Comparison of ENCODE assay signal across 9 mouse cellular contexts in genomic region chr1:133421975-133422570, GRCm38 (mm10). TPM values are rescaled to one million over a fixed set of nuclear protein-coding genes. Genes with fewer than 3 reads are reported as not detected.
A peak's percentile ranks its signal among the peaks of the same experiment; 100 is the strongest.
DNase-seq lines count a peak whose midpoint lies in the region; ATAC-seq lines count a peak whose summit lies in the region.
"Had no signal": no experiment of that assay in that cellular context is flagged by ENCODE, and none has a peak within 500 bp of the region (broad histone marks: within the 10 kb centered on the region; RNA-seq: fewer than 3 reads in every experiment).

No protein-coding gene starts in this region.

- peak overlapping the region; percentile 79 for H3K9ac ChIP-seq in lung, embryonic 16.5 days (ENCODE audit: low read length)
- H3K9ac ChIP-seq in forebrain, embryonic 16.5 days (replicated peaks; ENCODE audit: low read depth, low read length) = peak overlapping the region; percentile 75; the same call in 1 of the 2 replicates
- H3K9ac ChIP-seq in limb, embryonic 13.5 days = peak overlapping the region; percentile 80; the same call in 1 of the 2 replicates
- H3K9ac ChIP-seq in stomach, embryonic 14.5 days (replicated peaks; ENCODE audit: low read depth, low read length) = peak overlapping the region; percentile 82

- H3K4me2 ChIP-seq in lung, embryonic 16.5 days (ENCODE audit: low read depth, low read length) = peak overlapping the region; percentile 95
- peak overlapping the region; percentile 100 for H3K4me2 ChIP-seq in forebrain, embryonic 16.5 days (ENCODE audit: low read length)
- peak overlapping the region; percentile 99 for H3K4me2 ChIP-seq in limb, embryonic 13.5 days (replicated peaks)
- peak overlapping the region; percentile 92 for H3K4me2 ChIP-seq in stomach, embryonic 14.5 days (replicated peaks; ENCODE audit: low read depth, low read length)

- ATAC-seq in lung, embryonic 16.5 days (ENCODE audit: low read depth) = no peak
- no peak for ATAC-seq in forebrain, embryonic 16.5 days
- ATAC-seq in limb, embryonic 13.5 days (ENCODE audit: low FRiP score, low read depth) = no peak
- ATAC-seq in stomach, embryonic 14.5 days (ENCODE audit: insufficient number of reproducible peaks, insufficient read depth, low FRiP score, low read depth) = no peak

- WGBS in lung, embryonic 16.5 days = 35% methylated on average over 16 of the region's 16 CpGs
- WGBS in forebrain, embryonic 16.5 days = 43% methylated on average over 16 of the region's 16 CpGs
- WGBS in limb, embryonic 13.5 days = 48% methylated on average over 16 of the region's 16 CpGs
- WGBS in stomach, embryonic 14.5 days = 37% methylated on average over 16 of the region's 16 CpGs

- peak overlapping the region; percentile 91 for H3K27ac ChIP-seq in lung, embryonic 16.5 days (ENCODE audit: low read length)
- peak overlapping the region; percentile 13; the same call in 1 of the 2 replicates for H3K27ac ChIP-seq in forebrain, embryonic 16.5 days (ENCODE audit: low read length)
- H3K27ac ChIP-seq in limb, embryonic 13.5 days = no peak overlapping the region
- H3K27ac ChIP-seq in stomach, embryonic 14.5 days (ENCODE audit: low read length) = peak overlapping the region; percentile 28; the same call in 1 of the 2 replicates
- H3K27ac ChIP-seq: macrophage had no signal

- no peaks in the 10 kb centered on the region for H3K27me3 ChIP-seq in lung, embryonic 16.5 days (ENCODE audit: control insufficient read depth, insufficient read depth, low read depth, low read length)
- H3K27me3 ChIP-seq in forebrain, embryonic 16.5 days (replicated peaks; ENCODE audit: control insufficient read depth, insufficient read depth, low read length) = peaks cover 4% of the 10 kb centered on the region; the same call in 1 of the 2 replicates
- H3K27me3 ChIP-seq in limb, embryonic 13.5 days = peaks cover 33% of the 10 kb centered on the region
- no peaks in the 10 kb centered on the region for H3K27me3 ChIP-seq in stomach, embryonic 14.5 days (ENCODE audit: control insufficient read depth, insufficient read depth, low read length)

- peaks cover 35% of the 10 kb centered on the region for H3K4me1 ChIP-seq in lung, embryonic 16.5 days (replicated peaks; ENCODE audit: control insufficient read depth, insufficient read depth, low read length)
- peaks cover 22% of the 10 kb centered on the region for H3K4me1 ChIP-seq in forebrain, embryonic 16.5 days (replicated peaks; ENCODE audit: control insufficient read depth, insufficient read depth, low read length)
- H3K4me1 ChIP-seq in limb, embryonic 13.5 days = peaks cover 29% of the 10 kb centered on the region
- H3K4me1 ChIP-seq in stomach, embryonic 14.5 days (ENCODE audit: control insufficient read depth, insufficient read depth, low read length) = peaks cover 38% of the 10 kb centered on the region

- no peaks in the 10 kb centered on the region for H3K36me3 ChIP-seq in lung, embryonic 16.5 days (ENCODE audit: control insufficient read depth, insufficient read depth, low read length)
- H3K36me3 ChIP-seq in forebrain, embryonic 16.5 days (ENCODE audit: control insufficient read depth, insufficient read depth) = no peaks in the 10 kb centered on the region
- H3K36me3 ChIP-seq in limb, embryonic 13.5 days = no peaks in the 10 kb centered on the region
- no peaks in the 10 kb centered on the region for H3K36me3 ChIP-seq in stomach, embryonic 14.5 days (ENCODE audit: control insufficient read depth, insufficient read depth, low read length)

- H3K9me3 ChIP-seq in lung, embryonic 16.5 days (ENCODE audit: control insufficient read depth, low read length) = no peaks in the 10 kb centered on the region
- no peaks in the 10 kb centered on the region for H3K9me3 ChIP-seq in forebrain, embryonic 16.5 days (ENCODE audit: control insufficient read depth, low read length)
- H3K9me3 ChIP-seq in limb, embryonic 13.5 days = no peaks in the 10 kb centered on the region
- no peaks in the 10 kb centered on the region for H3K9me3 ChIP-seq in stomach, embryonic 14.5 days (ENCODE audit: control insufficient read depth, low read depth, low read length)

- no peak for DNase-seq in lung, postnatal 36 days
- no peak for DNase-seq in thymus, postnatal 10 days (ENCODE audit: low spot score in 2 of 2)
- DNase-seq in retina, embryonic 14.5 days (ENCODE audit: low spot score) = no peak
- DNase-seq in ovary, postnatal 10 days (ENCODE audit: low spot score) = no peak

- H3K4me3 ChIP-seq in lung, embryonic 16.5 days (ENCODE audit: low read length) = peak overlapping the region; percentile 83
- H3K4me3 ChIP-seq in forebrain, embryonic 16.5 days (replicated peaks; ENCODE audit: low read length) = peak overlapping the region; percentile 69
- peak overlapping the region; percentile 72 for H3K4me3 ChIP-seq in limb, embryonic 13.5 days
- peak overlapping the region; percentile 76 for H3K4me3 ChIP-seq in stomach, embryonic 14.5 days (ENCODE audit: low read depth, low read length)

RNA-seq across cellular contexts. Expression of gene Sox13, which starts 2.1 kb away (rescaled TPM):
- polyA plus RNA-seq in lung, embryonic 16.5 days (2015; fragmentation: Nextera tagmentation; extraction: Ambion mirVana) = 6.1 and 6.7 TPM in 2 replicates
- 3.6 and 4.4 TPM in 2 replicates for polyA plus RNA-seq in forebrain, embryonic 16.5 days (2015; fragmentation: Nextera tagmentation; extraction: Ambion mirVana)
- polyA plus RNA-seq in limb, embryonic 13.5 days (2015; fragmentation: Nextera tagmentation; extraction: Ambion mirVana) = 3.9 and 4.6 TPM in 2 replicates
- 8.2 and 8.5 TPM in 2 replicates for polyA plus RNA-seq in stomach, embryonic 14.5 days (2014; fragmentation: Nextera tagmentation; extraction: Ambion mirVana)

RNA-seq across cellular contexts. Expression of gene Etnk2, which starts 58.7 kb away (rescaled TPM):
- 2.9 and 3.4 TPM in 2 replicates for polyA plus RNA-seq in lung, embryonic 16.5 days (2015; fragmentation: Nextera tagmentation; extraction: Ambion mirVana)
- 4.5 and 9.5 TPM in 2 replicates for polyA plus RNA-seq in forebrain, embryonic 16.5 days (2015; fragmentation: Nextera tagmentation; extraction: Ambion mirVana)
- 1.4 and 1.7 TPM in 2 replicates for polyA plus RNA-seq in limb, embryonic 13.5 days (2015; fragmentation: Nextera tagmentation; extraction: Ambion mirVana)
- polyA plus RNA-seq in stomach, embryonic 14.5 days (2014; fragmentation: Nextera tagmentation; extraction: Ambion mirVana) = 4.9 and 5.6 TPM in 2 replicates
- polyA plus RNA-seq: macrophage had no signal
